Mouse (Mus musculus) limb, embryonic 14.5 days (tissue): ENCODE data around the gene Golt1a. TPM values are rescaled to one million over a fixed set of nuclear protein-coding genes. Genes with fewer than 3 reads are reported as not detected.

ENCODE experiments used
- ATAC-seq: fragments of 200-750 bp; cut with Nextera tagmentation; 2 replicates; pipeline ENCODE4 v1.8.0; 2017; ENCODE audit warnings: low read depth, moderate number of reproducible peaks, moderate TSS enrichment; ENCODE audit not compliant: low FRiP score
- DNase-seq: peaks from one replicate; pipeline ENCODE4 v3.0.0-alpha.2; 2015; ENCODE audit warnings: low spot score
- H3K27ac ChIP-seq: fragments of 300-500 bp; sonication (generic); replicated peaks from 2 replicates; pipeline ENCODE4 v1.5.1; 2014; ENCODE audit warnings: low read depth, mild to moderate bottlenecking, low read length, moderate library complexity, mixed read lengths
- H3K27me3 ChIP-seq: fragments of 300-500 bp; sonication (generic); 2 replicates; pipeline ENCODE4 v1.6.1; 2014; ENCODE audit warnings: low read length, mixed read lengths; ENCODE audit not compliant: control insufficient read depth, insufficient read depth
- H3K36me3 ChIP-seq: fragments of 300-500 bp; sonication (generic); 2 replicates; pipeline ENCODE4 v1.6.1; 2014; ENCODE audit warnings: mild to moderate bottlenecking, low read length, moderate library complexity, mixed read lengths; ENCODE audit not compliant: control insufficient read depth, insufficient read depth
- H3K4me1 ChIP-seq: fragments of 300-500 bp; sonication (generic); 2 replicates; pipeline ENCODE4 v1.6.1; 2014; ENCODE audit warnings: antibody characterized with exemption, low read length, mixed read lengths; ENCODE audit not compliant: control insufficient read depth, insufficient read depth
- H3K4me2 ChIP-seq: fragments of 300-500 bp; sonication (generic); replicated peaks from 2 replicates; pipeline ENCODE4 v1.6.1; 2014; ENCODE audit warnings: low read depth, mild to moderate bottlenecking, low read length, moderate library complexity; ENCODE audit not compliant: severe bottlenecking
- H3K4me3 ChIP-seq: fragments of 300-500 bp; sonication (generic); replicated peaks from 2 replicates; pipeline ENCODE4 v1.5.1; 2014; ENCODE audit warnings: low read length
- H3K9ac ChIP-seq: fragments of 300-500 bp; sonication (generic); 2 replicates; pipeline ENCODE4 v1.6.1; 2014; ENCODE audit warnings: mild to moderate bottlenecking, low read depth, low read length, moderate library complexity; ENCODE audit not compliant: severe bottlenecking
- H3K9me3 ChIP-seq: fragments of 300-500 bp; sonication (generic); 2 replicates; pipeline ENCODE4 v1.6.1; 2016; ENCODE audit warnings: low read length; ENCODE audit not compliant: control insufficient read depth
- POLR2A ChIP-seq: fragments of 200-500 bp; IDR thresholded peaks from 2 replicates; pipeline ENCODE4 v1.8.0; 2012; ENCODE audit warnings: inconsistent platforms, mild to moderate bottlenecking, moderate library complexity, borderline replicate concordance; ENCODE audit not compliant: insufficient read depth, insufficient read length; ENCODE audit errors: extremely low read depth
- WGBS: fragments of 180-500 bp; shearing (Covaris S2); extraction: QIAGEN DNeasy Blood & Tissue Kit; methylation state at CpG from one replicate; pipeline ENCODE4 v1.1.7; 2014; 5-methylcytosine and 5-hydroxymethylcytosine counted together
- polyA plus RNA-seq, 2 experiments: library from polyadenylated mRNA; depleted of rRNA in 1 of 2; stranded (reverse) in 1 of 2; unstranded in 1 of 2; fragments of >200 nt; fragmentation: Nextera tagmentation in 1 of 2; extraction: Ambion mirVana in 1 of 2; gene quantifications; 2 replicates each; pipeline versions ENCODE4 v1.2.1 to v1.2.3; 2012 to 2014

Golt1a gene
- polyA plus RNA-seq, 2 experiments: not detected

DNA sequence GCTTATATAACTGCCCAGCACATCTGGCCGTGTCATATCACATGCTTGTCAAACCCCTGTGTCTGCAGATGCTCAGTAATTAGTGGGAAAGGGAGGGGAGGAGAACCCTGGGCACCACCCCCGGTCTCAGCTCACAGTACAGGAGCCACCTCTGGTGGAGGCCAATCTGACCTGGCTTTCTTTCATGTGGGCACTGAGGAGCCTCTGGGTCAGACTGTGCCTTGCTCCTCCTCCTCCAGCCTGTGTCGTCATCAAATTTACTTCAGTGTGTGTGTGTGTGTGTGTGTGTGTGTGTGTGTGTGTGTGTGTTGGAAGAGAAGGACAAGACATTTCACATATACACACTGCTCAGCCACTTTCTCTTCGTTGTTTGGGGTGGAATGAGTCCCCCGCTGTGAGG is 13.7 kb downstream of the Golt1a start:
- DNase-seq: no peak
- H3K27me3 ChIP-seq: peaks cover 5% of the 10 kb centered on the region; the same call in 1 of the 2 replicates
- no peak overlapping the region for H3K9ac ChIP-seq
- H3K4me1 ChIP-seq: no peaks in the 10 kb centered on the region
- no peaks in the 10 kb centered on the region for H3K9me3 ChIP-seq
- ATAC-seq: no peak
- H3K4me3 ChIP-seq: no peak overlapping the region
- 28% methylated on average over 5 of the region's 5 CpGs for WGBS
- TF ChIP-seq POLR2A: no peak
- H3K4me2 ChIP-seq: no peak overlapping the region
- no peaks in the 10 kb centered on the region for H3K36me3 ChIP-seq
- no peak overlapping the region for H3K27ac ChIP-seq

DNA sequence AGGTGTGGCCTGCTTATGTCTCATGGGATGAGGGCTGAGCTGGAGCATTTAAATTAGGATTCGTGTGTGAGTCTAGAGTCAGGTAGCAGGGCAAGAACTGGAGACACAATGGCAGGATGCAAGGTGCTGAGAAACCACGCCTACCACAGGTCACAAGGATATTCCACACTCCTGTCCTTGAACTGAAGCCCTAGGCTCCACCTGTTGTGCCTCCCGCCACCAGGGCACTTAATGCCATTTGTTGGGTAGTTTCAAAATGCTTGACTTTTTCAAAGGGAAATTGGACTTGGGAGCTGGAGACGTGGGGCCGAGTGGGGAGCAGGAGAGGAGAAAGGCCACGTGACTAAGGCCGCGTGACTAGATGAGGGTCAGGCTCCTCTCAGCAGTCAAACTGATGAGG is 16.4 kb downstream of the Golt1a start:
- TF ChIP-seq POLR2A: no peak
- no peak overlapping the region for H3K4me3 ChIP-seq
- H3K4me2 ChIP-seq: no peak overlapping the region
- ATAC-seq (no peak), DNase-seq (no peak)
- 75% methylated on average over 8 of the region's 8 CpGs for WGBS
- H3K27me3 ChIP-seq: peaks cover 26% of the 10 kb centered on the region; the same call in 1 of the 2 replicates
- no peaks in the 10 kb centered on the region for H3K36me3 ChIP-seq
- H3K9ac ChIP-seq: no peak overlapping the region
- no peaks in the 10 kb centered on the region; the same call in none of the 2 replicates for H3K4me1 ChIP-seq
- no peaks in the 10 kb centered on the region for H3K9me3 ChIP-seq
- H3K27ac ChIP-seq: no peak overlapping the region

DNA sequence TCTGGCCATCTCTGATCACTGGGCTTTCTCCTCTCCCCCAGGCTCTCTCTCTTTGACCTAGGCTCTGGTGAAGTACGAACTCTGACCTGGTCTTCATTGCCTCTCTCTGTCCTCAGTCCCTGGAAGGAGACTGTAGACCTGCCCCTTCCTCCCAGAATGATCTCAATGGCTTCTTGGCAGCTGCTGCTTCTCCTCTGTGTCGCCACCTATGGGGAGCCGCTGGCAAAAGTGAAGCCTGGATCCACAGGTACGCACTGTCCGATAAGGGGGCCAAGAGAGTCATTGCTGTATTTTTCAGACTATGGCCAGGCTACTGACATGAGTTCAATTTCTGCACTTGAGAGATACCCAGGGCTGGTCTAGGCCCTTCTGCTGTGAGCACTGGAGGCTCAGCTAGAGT is 17.5 kb downstream of the Golt1a start:
- Histone ChIP-seq H3K4me1 (no peaks in the 10 kb centered on the region; the same call in none of the 2 replicates), H3K36me3 (no peaks in the 10 kb centered on the region), H3K9me3 (no peaks in the 10 kb centered on the region), H3K9ac (no peak overlapping the region), H3K4me3 (no peak overlapping the region), H3K27ac (no peak overlapping the region), H3K27me3 (peaks cover 26% of the 10 kb centered on the region; the same call in 1 of the 2 replicates), H3K4me2 (no peak overlapping the region)
- TF ChIP-seq POLR2A: no peak
- 51% methylated on average over 5 of the region's 5 CpGs for WGBS
- ATAC-seq: no peak
- no peak for DNase-seq

DNA sequence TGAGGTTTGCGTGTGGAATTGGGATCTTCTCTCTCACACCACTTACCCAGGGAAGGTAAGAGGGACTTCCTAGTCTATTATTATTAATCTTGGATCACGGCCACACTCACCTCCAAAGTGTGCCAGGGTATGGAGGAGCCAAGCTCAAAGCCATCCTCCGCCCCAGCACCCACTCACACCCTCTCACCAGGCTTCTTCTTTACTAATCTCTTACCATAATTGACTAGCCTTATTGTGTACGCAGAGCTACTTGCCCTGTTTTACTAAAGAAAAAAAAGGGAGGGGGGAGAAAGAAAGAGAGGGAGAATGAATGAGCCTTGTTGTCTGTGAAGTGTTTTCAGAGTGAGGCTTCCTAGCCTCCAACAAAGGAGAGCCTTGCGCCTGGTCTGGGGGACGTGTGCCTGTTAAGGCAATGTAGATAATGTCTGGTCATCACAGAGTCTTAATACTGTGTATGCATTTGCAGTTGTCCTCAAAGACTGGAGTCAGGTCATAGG is 18.7 kb downstream of the Golt1a start:
- Histone ChIP-seq H3K4me3 (no peak overlapping the region), H3K9ac (no peak overlapping the region), H3K9me3 (no peaks in the 10 kb centered on the region), H3K36me3 (no peaks in the 10 kb centered on the region), H3K27me3 (peaks cover 26% of the 10 kb centered on the region; the same call in 1 of the 2 replicates), H3K27ac (no peak overlapping the region), H3K4me2 (no peak overlapping the region), H3K4me1 (no peaks in the 10 kb centered on the region; the same call in none of the 2 replicates)
- no peak for TF ChIP-seq POLR2A
- WGBS: 85% methylated on average over 6 of the region's 6 CpGs
- DNase-seq (no peak), ATAC-seq (no peak)

DNA sequence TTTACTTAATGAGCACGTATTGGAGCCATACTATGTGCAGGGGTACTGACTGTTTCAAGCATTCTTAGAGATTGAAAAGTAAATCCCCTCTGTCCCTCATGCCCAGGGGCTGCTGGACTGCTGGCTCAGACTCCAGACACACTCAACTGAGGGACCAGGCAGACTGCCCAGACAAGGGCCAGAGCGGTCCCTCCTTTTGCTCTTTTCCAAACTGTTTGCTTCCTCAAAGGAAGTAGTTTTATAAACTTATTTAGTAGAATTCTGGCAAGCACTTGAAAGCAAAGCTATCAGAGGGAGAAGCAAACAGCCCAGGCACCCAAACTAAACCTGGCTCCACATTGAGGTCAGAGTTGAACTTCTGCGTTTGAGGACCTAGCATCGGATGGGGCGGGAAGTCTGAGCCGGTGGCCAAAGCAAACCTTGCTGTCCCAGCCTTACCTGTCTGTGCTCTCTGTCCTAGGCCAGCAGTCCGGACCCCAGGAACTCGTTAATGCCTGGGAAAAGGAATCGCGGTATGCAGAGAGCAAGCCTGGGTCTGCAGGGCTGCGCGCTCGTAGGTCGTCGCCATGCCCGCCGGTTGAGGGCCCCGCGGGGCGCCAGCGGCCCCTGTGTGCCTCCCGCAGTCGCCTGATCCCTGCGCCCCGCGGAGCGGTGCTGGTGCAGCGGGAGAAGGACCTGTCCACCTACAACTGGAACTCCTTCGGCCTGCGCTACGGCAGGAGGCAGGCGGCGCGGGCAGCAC is 19.5 kb downstream of the Golt1a start:
- TF ChIP-seq POLR2A: no peak
- WGBS: 7% methylated on average over 34 of the region's 34 CpGs
- ATAC-seq: no peak
- Histone ChIP-seq H3K4me1 (no peaks in the 10 kb centered on the region; the same call in none of the 2 replicates), H3K4me3 (peak overlapping the region; percentile 31), H3K9ac (0 out of 2 replicates have a peak overlapping the region, but pooled peaks have one; percentile 36), H3K9me3 (no peaks in the 10 kb centered on the region), H3K36me3 (no peaks in the 10 kb centered on the region), H3K27me3 (peaks cover 26% of the 10 kb centered on the region; the same call in 1 of the 2 replicates), H3K27ac (no peak overlapping the region), H3K4me2 (peak overlapping the region; percentile 52)
- no peak for DNase-seq
